Mouse (Mus musculus) layer of hippocampus, postnatal 36 days (tissue): Measurements from ENCODE around the gene Rps27l. TPM values are rescaled to one million over a fixed set of nuclear protein-coding genes. Genes with fewer than 3 reads are reported as not detected.
"Not testable (repeated sequence)": the region's sequence is repeated elsewhere in the genome, so short reads cannot be mapped to it uniquely, and the experiment has no call there.

Source experiments
- DNase-seq, 2 experiments: peaks; one replicate each; pipeline ENCODE4 v3.0.0; 2022
- total RNA-seq, 2 experiments: library from RNA; stranded (reverse); gene quantifications; 2 replicates each; pipeline ENCODE4 v1.2.3; 2021

The Rps27l gene
- total RNA-seq: 10 to 100 TPM; 37.9 to 44.7 TPM

GRCm38 (mm10) chr9:66945647-66946641 is at the start of gene Rps27l:
TSS of gene Rps27l (plus strand) at chr9:66946086.
- peak; percentile 89 to 91 for DNase-seq

GRCm38 (mm10) chr9:66896951-66897350 is 48.9 kb upstream of the Rps27l start:
- no peak for DNase-seq

- DNase-seq: no peak
Measured at GRCm38 (mm10) chr9:66897851-66898250, 48.0 kb upstream of the Rps27l start.

- DNase-seq: no peak
Measured at GRCm38 (mm10) chr9:66899072-66899471, 46.8 kb upstream of the Rps27l start.

GRCm38 (mm10) chr9:66899526-66899925 is 46.4 kb upstream of the Rps27l start:
- no peak for DNase-seq

GRCm38 (mm10) chr9:66905990-66906389 is 39.9 kb upstream of the Rps27l start:
- no peak for DNase-seq

GRCm38 (mm10) chr9:66907126-66907525 is 38.8 kb upstream of the Rps27l start:
- no peak for DNase-seq

GRCm38 (mm10) chr9:66907746-66908397 is 38.0 kb upstream of the Rps27l start:
- no peak for DNase-seq

GRCm38 (mm10) chr9:66909922-66910321 is 36.0 kb upstream of the Rps27l start:
- DNase-seq: no peak

- DNase-seq: no peak
Measured at GRCm38 (mm10) chr9:66910677-66911076, 35.2 kb upstream of the Rps27l start.

- DNase-seq: no peak
Measured at GRCm38 (mm10) chr9:66912304-66912703, 33.6 kb upstream of the Rps27l start.

- DNase-seq: not testable (repeated sequence)
Measured at GRCm38 (mm10) chr9:66913254-66913934, 32.5 kb upstream of the Rps27l start.

GRCm38 (mm10) chr9:66914540-66914939 is 31.3 kb upstream of the Rps27l start:
- no peak for DNase-seq

- no peak for DNase-seq
Measured at GRCm38 (mm10) chr9:66915401-66915800, 30.5 kb upstream of the Rps27l start.

- DNase-seq: no peak
Measured at GRCm38 (mm10) chr9:66915869-66916785, 29.8 kb upstream of the Rps27l start.

- DNase-seq: no peak
Measured at GRCm38 (mm10) chr9:66917216-66917891, 28.5 kb upstream of the Rps27l start.

- DNase-seq: no peak
Measured at GRCm38 (mm10) chr9:66917892-66918255, 28.0 kb upstream of the Rps27l start.

- DNase-seq: peak in 1 of 2 experiments; percentile 36
Measured at GRCm38 (mm10) chr9:66918672-66919330, 27.1 kb upstream of the Rps27l start.

GRCm38 (mm10) chr9:66919382-66919971 is 26.4 kb upstream of the Rps27l start, which contains the start of gene Rab8b:
TSS of gene Rab8b (minus strand) at chr9:66919687.
- peak; percentile 95 for DNase-seq

GRCm38 (mm10) chr9:66919981-66920380 is 25.9 kb upstream of the Rps27l start:
- DNase-seq: no peak
